Mouse (Mus musculus): ENCODE measurements around the gene Tut1. TPM values are rescaled to one million over a fixed set of nuclear protein-coding genes. Genes with fewer than 3 reads are reported as not detected.

Gene Tut1
- polyA plus RNA-seq, 1 experiment: 24.9 TPM

GRCm38 (mm10) chr19:8919684-8920072, 34.0 kb upstream of the Tut1 start:
- Histone ChIP-seq H3K79me2 (ENCODE audit: control insufficient read depth, insufficient read depth) (peaks cover 35% of the 10 kb centered on the region), H3K27me3 (ENCODE audit: control insufficient read depth, insufficient read depth, insufficient read length) (no peaks in the 10 kb centered on the region), H3K4me2 (ENCODE audit: low read depth) (no peak overlapping the region), H3ac (ENCODE audit: control insufficient read depth, insufficient read length) (peak overlapping the region; percentile 62), H3K36me3 (ENCODE audit: control insufficient read depth, insufficient read depth) (peaks cover 25% of the 10 kb centered on the region), H3K4me3 (peak overlapping the region; percentile 81)
- TF ChIP-seq CEBPB (IDR thresholded peaks at IDR 0.05; ENCODE audit: insufficient read depth, poor library complexity, severe bottlenecking): no peak
- TF ChIP-seq REST (IDR thresholded peaks at IDR 0.05; ENCODE audit: insufficient read depth, insufficient read length): no peak
- TF ChIP-seq POLR2AphosphoS2 (IDR thresholded peaks at IDR 0.05; ENCODE audit: insufficient read length, low read depth): peak; percentile 20

- Histone ChIP-seq H3ac (ENCODE audit: control insufficient read depth, insufficient read length) (peak within 1 kb of the TSS; percentile 62), H3K36me3 (ENCODE audit: control insufficient read depth, insufficient read depth) (peaks cover 20% of the 10 kb centered on the region), H3K4me3 (peak within 1 kb of the TSS; percentile 81), H3K4me2 (ENCODE audit: low read depth) (peak within 1 kb of the TSS; percentile 97), H3K27me3 (ENCODE audit: control insufficient read depth, insufficient read depth, insufficient read length) (no peaks in the 10 kb centered on the region), H3K79me2 (ENCODE audit: control insufficient read depth, insufficient read depth) (peaks cover 35% of the 10 kb centered on the region)
- TF ChIP-seq MYOG (IDR thresholded peaks at IDR 0.05; ENCODE audit: control insufficient read depth in 1 of 3, insufficient read depth in 1 of 3, insufficient read length in 2 of 3, low read depth in 2 of 3): peak in 1 of 3 experiments; percentile 28
- no peak for TF ChIP-seq CEBPB (IDR thresholded peaks at IDR 0.05; ENCODE audit: insufficient read depth, poor library complexity, severe bottlenecking)
- peak; percentile 86 for TF ChIP-seq POLR2AphosphoS2 (IDR thresholded peaks at IDR 0.05; ENCODE audit: insufficient read length, low read depth)
- TF ChIP-seq POLR2A (IDR thresholded peaks at IDR 0.05; ENCODE audit: insufficient read length, low read depth): peak; percentile 89
Measured at GRCm38 (mm10) chr19:8920073-8920736, 33.4 kb upstream of the Tut1 start, which contains the start of gene B3gat3. Gene B3gat3 (plus strand): TSS chr19:8920374.

- TF ChIP-seq USF1 (IDR thresholded peaks at IDR 0.05; ENCODE audit: low read depth) (peak; percentile 97), MAX (IDR thresholded peaks at IDR 0.05; ENCODE audit: low read depth) (no peak)
- Histone ChIP-seq H3K36me3 (ENCODE audit: control insufficient read depth, insufficient read depth) (peaks cover 14% of the 10 kb centered on the region), H3K4me2 (ENCODE audit: low read depth) (peak overlapping the region; percentile 97), H3K4me3 (peak overlapping the region; percentile 81), H3ac (ENCODE audit: control insufficient read depth, insufficient read length) (peak overlapping the region; percentile 62), H3K79me2 (ENCODE audit: control insufficient read depth, insufficient read depth) (peaks cover 35% of the 10 kb centered on the region), H3K27me3 (ENCODE audit: control insufficient read depth, insufficient read depth, insufficient read length) (no peaks in the 10 kb centered on the region)
Measured at GRCm38 (mm10) chr19:8920836-8921291, 32.8 kb upstream of the Tut1 start.

- Histone ChIP-seq H3K36me3 (ENCODE audit: control insufficient read depth, insufficient read depth) (peaks cover 14% of the 10 kb centered on the region), H3ac (ENCODE audit: control insufficient read depth, insufficient read length) (no peak overlapping the region), H3K4me2 (ENCODE audit: low read depth) (peak overlapping the region; percentile 97), H3K27me3 (ENCODE audit: control insufficient read depth, insufficient read depth, insufficient read length) (no peaks in the 10 kb centered on the region), H3K79me2 (ENCODE audit: control insufficient read depth, insufficient read depth) (peaks cover 35% of the 10 kb centered on the region), H3K4me3 (peak overlapping the region; percentile 81)
- no peak for TF ChIP-seq TCF3 (IDR thresholded peaks at IDR 0.05; ENCODE audit: insufficient read length, low read depth)
- no peak for TF ChIP-seq E2F4 (IDR thresholded peaks at IDR 0.05; ENCODE audit: insufficient read depth)
- TF ChIP-seq SRF (IDR thresholded peaks at IDR 0.05; ENCODE audit: control insufficient read depth, insufficient read length, low read depth): no peak
- no peak for TF ChIP-seq CEBPB (IDR thresholded peaks at IDR 0.05; ENCODE audit: insufficient read depth, poor library complexity, severe bottlenecking)
- TF ChIP-seq MYOD1 (IDR thresholded peaks at IDR 0.05; ENCODE audit: control insufficient read depth in 1 of 3, insufficient read length in 2 of 3, low read depth in 2 of 3): no peak
- no peak for TF ChIP-seq TCF12 (IDR thresholded peaks at IDR 0.05; ENCODE audit: insufficient read depth, poor library complexity, severe bottlenecking)
- TF ChIP-seq MAX (IDR thresholded peaks at IDR 0.05; ENCODE audit: low read depth): no peak
- TF ChIP-seq REST (IDR thresholded peaks at IDR 0.05; ENCODE audit: insufficient read depth, insufficient read length): no peak
- TF ChIP-seq MYOG (IDR thresholded peaks at IDR 0.05; ENCODE audit: control insufficient read depth in 1 of 3, insufficient read depth in 1 of 3, insufficient read length in 2 of 3, low read depth in 2 of 3): no peak
- TF ChIP-seq POLR2AphosphoS2 (IDR thresholded peaks at IDR 0.05; ENCODE audit: insufficient read length, low read depth): no peak
- no peak for TF ChIP-seq POLR2A (IDR thresholded peaks at IDR 0.05; ENCODE audit: insufficient read length, low read depth)
- no peak for TF ChIP-seq USF1 (IDR thresholded peaks at IDR 0.05; ENCODE audit: low read depth)
Measured at GRCm38 (mm10) chr19:8921741-8922140, 31.9 kb upstream of the Tut1 start.

GRCm38 (mm10) chr19:8926766-8927165, 26.9 kb upstream of the Tut1 start:
- peak overlapping the region; percentile 27 for H3K4me2 ChIP-seq (ENCODE audit: low read depth)
- H3ac ChIP-seq (ENCODE audit: control insufficient read depth, insufficient read length): no peak overlapping the region
- no peak for TF ChIP-seq E2F4 (IDR thresholded peaks at IDR 0.05; ENCODE audit: insufficient read depth)
- TF ChIP-seq SRF (IDR thresholded peaks at IDR 0.05; ENCODE audit: control insufficient read depth, insufficient read length, low read depth): no peak
- TF ChIP-seq TCF3 (IDR thresholded peaks at IDR 0.05; ENCODE audit: insufficient read length, low read depth): no peak
- no peak for TF ChIP-seq POLR2AphosphoS2 (IDR thresholded peaks at IDR 0.05; ENCODE audit: insufficient read length, low read depth)
- peak in 2 of 3 experiments; percentile 3 to 85 for TF ChIP-seq MYOG (IDR thresholded peaks at IDR 0.05; ENCODE audit: control insufficient read depth in 1 of 3, insufficient read depth in 1 of 3, insufficient read length in 2 of 3, low read depth in 2 of 3)
- TF ChIP-seq USF1 (IDR thresholded peaks at IDR 0.05; ENCODE audit: low read depth): no peak
- no peak for TF ChIP-seq REST (IDR thresholded peaks at IDR 0.05; ENCODE audit: insufficient read depth, insufficient read length)
- no peak for TF ChIP-seq TCF12 (IDR thresholded peaks at IDR 0.05; ENCODE audit: insufficient read depth, poor library complexity, severe bottlenecking)
- TF ChIP-seq MAX (IDR thresholded peaks at IDR 0.05; ENCODE audit: low read depth): no peak
- peak in 1 of 3 experiments; percentile 70 for TF ChIP-seq MYOD1 (IDR thresholded peaks at IDR 0.05; ENCODE audit: control insufficient read depth in 1 of 3, insufficient read length in 2 of 3, low read depth in 2 of 3)
- peaks cover 26% of the 10 kb centered on the region for H3K79me2 ChIP-seq (ENCODE audit: control insufficient read depth, insufficient read depth)
- H3K36me3 ChIP-seq (ENCODE audit: control insufficient read depth, insufficient read depth): peaks cover 14% of the 10 kb centered on the region
- H3K4me3 ChIP-seq: no peak overlapping the region
- H3K27me3 ChIP-seq (ENCODE audit: control insufficient read depth, insufficient read depth, insufficient read length): no peaks in the 10 kb centered on the region
